Mouse (Mus musculus): Measurements from ENCODE around the gene Mitf. TPM values are rescaled to one million over a fixed set of nuclear protein-coding genes. Genes with fewer than 3 reads are reported as not detected.
A peak's percentile ranks its signal among the peaks of the same experiment; 100 is the strongest.

The Mitf gene
- polyA plus RNA-seq, 1 experiment from 2014 or later = 1.5 TPM

DNA sequence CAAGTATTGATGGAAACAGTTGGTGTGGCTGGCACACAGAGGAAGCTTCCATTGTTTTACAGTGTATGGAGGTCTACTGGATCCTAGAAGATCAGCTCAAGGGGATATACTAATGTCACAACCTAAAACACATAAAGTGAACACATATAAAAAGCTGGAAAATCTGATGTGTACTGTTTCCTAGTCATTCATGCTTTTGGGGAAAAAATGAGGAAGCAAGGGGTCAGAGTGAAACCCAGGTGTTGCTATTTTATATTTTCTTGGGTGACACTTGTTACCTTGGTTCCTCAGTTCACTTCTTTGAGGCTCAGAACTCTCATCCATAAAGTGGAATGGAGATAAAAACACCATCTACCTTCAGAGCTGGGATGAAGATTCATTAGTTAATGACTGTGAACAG lies 32.7 kb downstream of the Mitf start:
- Histone ChIP-seq H3K4me1 (replicated peaks; ENCODE audit: control insufficient read depth, insufficient read depth) (no peaks in the 10 kb centered on the region), H3K36me3 (ENCODE audit: control insufficient read depth, insufficient read depth, low read length) (no peaks in the 10 kb centered on the region), H3K4me2 (replicated peaks; ENCODE audit: low read depth) (no peak overlapping the region), H3K9ac (ENCODE audit: low read length) (no peak overlapping the region), H3K9me3 (ENCODE audit: control insufficient read depth, low read length) (no peaks in the 10 kb centered on the region), H3K27ac (replicated peaks) (no peak overlapping the region), H3K27me3 (ENCODE audit: control insufficient read depth, insufficient read depth, low read length) (no peaks in the 10 kb centered on the region), H3K4me3 (ENCODE audit: low read depth, low read length) (no peak overlapping the region)
- no peak for ATAC-seq (ENCODE audit: low FRiP score, low TSS enrichment)
- TF ChIP-seq EP300 (optimal IDR thresholded peaks at IDR 0.05) (no peak), CTCF (IDR thresholded peaks at IDR 0.05; ENCODE audit: low read depth) (no peak)
- no peak for DNase-seq (ENCODE audit: low spot score)

DNA sequence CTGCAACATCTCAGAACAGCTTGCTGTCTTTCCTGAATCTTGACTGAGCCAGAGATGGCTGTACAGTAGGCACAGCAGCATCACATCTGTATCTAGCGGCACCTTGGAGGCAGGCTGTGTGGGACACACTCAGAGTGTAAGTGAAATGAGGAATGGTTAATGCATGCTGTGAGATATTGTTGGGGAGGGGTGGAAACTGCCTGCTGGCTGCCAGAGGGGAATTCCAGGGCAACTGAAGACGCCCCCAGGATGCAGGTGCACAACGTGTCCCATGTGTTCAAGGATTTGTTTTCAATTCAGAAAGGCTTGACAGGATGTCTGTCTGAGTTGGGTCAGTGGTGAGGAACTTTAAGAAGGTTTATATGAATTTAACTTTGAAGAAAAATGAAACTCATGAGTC lies 37.3 kb downstream of the Mitf start:
- no peaks in the 10 kb centered on the region for H3K4me1 ChIP-seq (replicated peaks; ENCODE audit: control insufficient read depth, insufficient read depth)
- H3K9me3 ChIP-seq (ENCODE audit: control insufficient read depth, low read length) = no peaks in the 10 kb centered on the region
- H3K4me3 ChIP-seq (ENCODE audit: low read depth, low read length) = no peak overlapping the region
- no peaks in the 10 kb centered on the region for H3K27me3 ChIP-seq (ENCODE audit: control insufficient read depth, insufficient read depth, low read length)
- ATAC-seq (ENCODE audit: low FRiP score, low TSS enrichment) (no peak), DNase-seq (ENCODE audit: low spot score) (no peak)
- TF ChIP-seq CTCF (IDR thresholded peaks at IDR 0.05; ENCODE audit: low read depth) (no peak), EP300 (optimal IDR thresholded peaks at IDR 0.05) (no peak)
- no peak overlapping the region for H3K9ac ChIP-seq (ENCODE audit: low read length)
- H3K4me2 ChIP-seq (replicated peaks; ENCODE audit: low read depth) = no peak overlapping the region
- H3K36me3 ChIP-seq (ENCODE audit: control insufficient read depth, insufficient read depth, low read length) = no peaks in the 10 kb centered on the region
- no peak overlapping the region for H3K27ac ChIP-seq (replicated peaks)
- 74% methylated on average over 3 of the region's 3 CpGs for WGBS

DNA sequence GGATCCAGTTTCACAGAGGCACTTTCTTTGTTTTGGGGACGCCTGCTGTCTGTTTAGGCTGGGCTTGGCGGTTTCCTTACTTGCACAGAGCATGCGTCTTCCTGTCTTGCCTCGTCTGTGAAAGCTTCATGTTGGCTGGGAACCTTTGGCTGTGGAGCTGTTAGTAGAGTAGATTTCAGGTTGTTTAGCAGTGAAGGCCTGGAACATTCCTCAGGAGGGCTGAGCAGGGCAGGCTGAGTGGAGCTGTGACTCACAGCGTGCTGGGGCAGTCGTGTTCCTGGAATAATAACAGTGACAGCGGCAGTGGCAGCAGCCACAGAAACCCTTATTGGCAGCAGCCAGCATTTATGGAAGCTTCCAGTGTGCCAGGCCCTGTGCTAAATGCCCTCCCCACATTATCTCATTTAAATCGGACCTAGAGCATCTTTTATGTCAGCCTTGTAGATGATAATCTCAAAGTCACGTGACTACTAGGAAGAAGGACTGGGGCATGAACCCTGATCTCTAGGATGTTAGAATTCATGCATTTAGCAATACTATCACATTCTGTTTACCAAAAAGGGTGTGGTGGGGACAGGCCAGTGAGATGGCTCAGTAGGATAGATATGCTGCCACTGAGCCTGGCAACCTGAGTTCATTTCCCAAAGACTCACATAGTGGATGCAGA lies 41.5 kb downstream of the Mitf start:
- peak; percentile 40 for DNase-seq (ENCODE audit: low spot score)
- Histone ChIP-seq H3K9me3 (ENCODE audit: control insufficient read depth, low read length) (no peaks in the 10 kb centered on the region), H3K27me3 (ENCODE audit: control insufficient read depth, insufficient read depth, low read length) (no peaks in the 10 kb centered on the region), H3K4me2 (replicated peaks; ENCODE audit: low read depth) (no peak overlapping the region), H3K4me3 (ENCODE audit: low read depth, low read length) (no peak overlapping the region), H3K36me3 (ENCODE audit: control insufficient read depth, insufficient read depth, low read length) (no peaks in the 10 kb centered on the region), H3K27ac (replicated peaks) (peak overlapping the region; percentile 30; the same call in 1 of the 2 replicates), H3K4me1 (replicated peaks; ENCODE audit: control insufficient read depth, insufficient read depth) (no peaks in the 10 kb centered on the region), H3K9ac (ENCODE audit: low read length) (no peak overlapping the region)
- no peak for TF ChIP-seq CTCF (IDR thresholded peaks at IDR 0.05; ENCODE audit: low read depth)
- no peak for TF ChIP-seq EP300 (optimal IDR thresholded peaks at IDR 0.05)
- ATAC-seq (ENCODE audit: low FRiP score, low TSS enrichment) = peak; percentile 85
- 42% methylated on average over 9 of the region's 9 CpGs for WGBS

DNA sequence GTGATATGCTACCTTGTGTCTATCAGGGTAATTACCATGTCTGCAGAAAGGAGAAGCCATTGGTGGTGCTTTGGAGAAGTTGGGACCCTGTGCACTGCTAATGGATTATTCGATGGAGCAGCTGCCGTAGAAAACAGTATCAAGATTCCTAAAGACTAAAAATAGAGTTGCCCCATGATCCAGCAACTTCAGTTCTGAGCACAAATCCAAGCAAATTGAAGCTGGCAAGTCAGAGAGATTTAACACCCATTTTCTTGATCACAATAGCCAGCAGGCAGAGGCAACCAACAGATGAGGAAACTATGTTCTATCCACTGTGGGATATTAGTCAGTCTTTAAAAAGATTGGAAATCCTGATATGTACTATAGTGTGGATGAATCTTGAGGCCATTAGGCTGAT lies 47.4 kb downstream of the Mitf start:
- 0 out of 2 replicates have a peak, but pooled peaks cover 2% of the 10 kb centered on the region for H3K4me1 ChIP-seq (replicated peaks; ENCODE audit: control insufficient read depth, insufficient read depth)
- no peak overlapping the region for H3K27ac ChIP-seq (replicated peaks)
- 87% methylated on average over 2 of the region's 2 CpGs for WGBS
- H3K4me2 ChIP-seq (replicated peaks; ENCODE audit: low read depth) = no peak overlapping the region
- no peaks in the 10 kb centered on the region for H3K27me3 ChIP-seq (ENCODE audit: control insufficient read depth, insufficient read depth, low read length)
- no peak for TF ChIP-seq CTCF (IDR thresholded peaks at IDR 0.05; ENCODE audit: low read depth)
- TF ChIP-seq EP300 (optimal IDR thresholded peaks at IDR 0.05) = no peak
- DNase-seq (ENCODE audit: low spot score) = no peak
- no peak overlapping the region for H3K9ac ChIP-seq (ENCODE audit: low read length)
- no peaks in the 10 kb centered on the region for H3K9me3 ChIP-seq (ENCODE audit: control insufficient read depth, low read length)
- no peak overlapping the region for H3K4me3 ChIP-seq (ENCODE audit: low read depth, low read length)
- no peaks in the 10 kb centered on the region for H3K36me3 ChIP-seq (ENCODE audit: control insufficient read depth, insufficient read depth, low read length)
- no peak for ATAC-seq (ENCODE audit: low FRiP score, low TSS enrichment)

DNA sequence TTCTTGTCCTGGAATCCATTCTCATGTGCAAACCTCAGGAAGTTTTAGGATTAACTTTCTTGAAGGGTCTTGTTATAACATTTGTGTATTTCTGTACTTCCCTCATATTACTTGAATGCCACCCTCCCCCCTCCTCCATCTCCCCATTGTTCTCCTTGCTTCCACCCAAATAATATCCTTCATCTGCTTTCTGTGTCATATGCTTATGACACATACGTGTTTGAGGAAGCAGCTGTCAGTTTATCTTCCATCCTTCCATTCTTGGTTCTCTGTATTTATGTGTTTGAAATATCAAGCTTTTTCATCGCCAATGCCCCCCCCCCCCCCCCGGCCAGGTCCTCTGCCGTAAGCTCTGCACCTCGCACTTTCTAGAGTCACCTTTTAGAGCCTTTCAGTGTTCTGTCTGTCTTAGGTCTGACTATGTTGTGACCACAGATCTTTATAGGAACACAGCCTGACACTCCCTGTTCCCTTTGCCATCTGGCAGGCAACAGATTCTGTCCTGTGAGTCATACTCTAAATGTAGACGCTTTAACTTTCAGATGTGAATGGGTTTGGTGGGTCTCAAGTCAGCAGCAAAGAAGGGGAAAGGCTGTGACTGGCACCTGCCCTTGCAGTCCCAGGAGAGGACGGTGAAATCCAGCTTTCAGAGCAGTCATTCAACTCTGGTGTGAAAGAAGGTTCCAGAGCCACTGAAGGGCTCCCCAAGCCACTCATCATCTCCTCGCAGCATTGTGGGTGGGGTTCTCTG lies 48.7 kb downstream of the Mitf start:
- no peak for TF ChIP-seq EP300 (optimal IDR thresholded peaks at IDR 0.05)
- TF ChIP-seq CTCF (IDR thresholded peaks at IDR 0.05; ENCODE audit: low read depth) = no peak
- no peak for ATAC-seq (ENCODE audit: low FRiP score, low TSS enrichment)
- Histone ChIP-seq H3K36me3 (ENCODE audit: control insufficient read depth, insufficient read depth, low read length) (no peaks in the 10 kb centered on the region), H3K4me3 (ENCODE audit: low read depth, low read length) (no peak overlapping the region), H3K4me2 (replicated peaks; ENCODE audit: low read depth) (no peak overlapping the region), H3K27me3 (ENCODE audit: control insufficient read depth, insufficient read depth, low read length) (no peaks in the 10 kb centered on the region), H3K4me1 (replicated peaks; ENCODE audit: control insufficient read depth, insufficient read depth) (0 out of 2 replicates have a peak, but pooled peaks cover 2% of the 10 kb centered on the region), H3K9me3 (ENCODE audit: control insufficient read depth, low read length) (no peaks in the 10 kb centered on the region), H3K9ac (ENCODE audit: low read length) (no peak overlapping the region), H3K27ac (replicated peaks) (no peak overlapping the region)
- WGBS = 71% methylated on average over 8 of the region's 8 CpGs
- no peak for DNase-seq (ENCODE audit: low spot score)

DNA sequence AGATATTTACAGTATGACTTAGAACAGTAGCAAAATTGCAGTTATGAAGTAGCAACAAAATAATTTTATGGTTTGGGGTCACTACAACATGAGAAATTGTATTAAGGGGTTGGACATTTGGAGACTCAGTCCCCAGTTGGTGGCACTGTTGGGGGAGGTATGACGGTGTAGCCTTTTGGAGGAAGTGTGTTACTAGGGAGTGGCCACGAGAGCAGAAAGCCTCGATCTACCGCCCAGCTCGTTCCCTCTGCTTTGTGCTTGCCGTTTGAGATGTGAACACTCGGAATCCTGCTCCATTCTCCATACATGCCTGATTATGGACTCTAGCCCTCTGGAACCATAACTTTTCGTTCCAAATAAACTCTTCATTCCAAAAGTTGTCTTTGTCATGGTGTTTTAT lies 49.6 kb downstream of the Mitf start:
- H3K27me3 ChIP-seq (ENCODE audit: control insufficient read depth, insufficient read depth, low read length) = no peaks in the 10 kb centered on the region
- no peaks in the 10 kb centered on the region for H3K9me3 ChIP-seq (ENCODE audit: control insufficient read depth, low read length)
- H3K4me1 ChIP-seq (replicated peaks; ENCODE audit: control insufficient read depth, insufficient read depth) = 0 out of 2 replicates have a peak, but pooled peaks cover 2% of the 10 kb centered on the region
- H3K4me3 ChIP-seq (ENCODE audit: low read depth, low read length) = no peak overlapping the region
- no peaks in the 10 kb centered on the region for H3K36me3 ChIP-seq (ENCODE audit: control insufficient read depth, insufficient read depth, low read length)
- 67% methylated on average over 8 of the region's 8 CpGs for WGBS
- ATAC-seq (ENCODE audit: low FRiP score, low TSS enrichment) (no peak), DNase-seq (ENCODE audit: low spot score) (no peak)
- H3K27ac ChIP-seq (replicated peaks) = no peak overlapping the region
- H3K4me2 ChIP-seq (replicated peaks; ENCODE audit: low read depth) = no peak overlapping the region
- H3K9ac ChIP-seq (ENCODE audit: low read length) = no peak overlapping the region
- TF ChIP-seq CTCF (IDR thresholded peaks at IDR 0.05; ENCODE audit: low read depth) = no peak
- no peak for TF ChIP-seq EP300 (optimal IDR thresholded peaks at IDR 0.05)
